Mouse (Mus musculus) brown adipose tissue, adult 24 weeks (tissue): Measurements from ENCODE around the gene Tespa1. TPM values are rescaled to one million over a fixed set of nuclear protein-coding genes. Genes with fewer than 3 reads are reported as not detected.
"Not testable (repeated sequence)": the region's sequence is repeated elsewhere in the genome, so short reads cannot be mapped to it uniquely, and the experiment has no call there.

Source experiments
- H3K27ac ChIP-seq: fragments of 200-500 bp; replicated peaks from 2 replicates; pipeline ENCODE4 v1.5.1; 2012; ENCODE audit warnings: low read depth, mild to moderate bottlenecking, low read length
- H3K4me1 ChIP-seq: fragments of 200-500 bp; 2 replicates; pipeline ENCODE4 v1.6.1; 2012; ENCODE audit warnings: low read length, mixed read lengths; ENCODE audit not compliant: control insufficient read depth, insufficient read depth, insufficient read length
- H3K4me3 ChIP-seq: fragments of 200-500 bp; 2 replicates; pipeline ENCODE4 v1.5.1; 2012; ENCODE audit warnings: low read depth, mild to moderate bottlenecking, low read length, moderate library complexity; ENCODE audit not compliant: insufficient read depth
- polyA plus RNA-seq: library from polyadenylated mRNA; stranded (reverse); fragments of >200 nt; gene quantifications from 2 replicates; pipeline ENCODE4 v1.2.4, GENCODE M21; 2012; ENCODE audit not compliant: missing spikeins, insufficient read depth, insufficient read length

The Tespa1 gene
- polyA plus RNA-seq, 1 experiment: not detected

DNA sequence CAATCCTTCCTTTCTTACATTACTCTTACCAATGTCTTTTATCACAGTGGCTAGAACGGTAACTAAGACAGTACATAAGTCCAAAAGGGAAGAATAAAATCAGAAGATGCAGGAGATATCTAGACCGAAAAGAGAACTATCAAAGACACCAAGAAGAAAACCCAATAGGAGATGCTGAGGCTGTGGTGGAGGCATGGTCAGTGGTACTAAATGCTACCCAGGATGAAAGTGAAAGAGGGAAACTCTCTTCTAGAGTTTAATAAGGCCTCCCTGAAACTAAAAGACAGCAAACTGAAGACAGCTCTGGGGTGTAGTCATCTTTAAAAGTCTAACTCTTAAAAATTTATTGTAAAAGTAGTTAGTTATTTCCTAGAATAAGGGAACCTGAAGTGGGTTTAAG is 2.0 kb upstream of the Tespa1 start:
- no peak overlapping the region for H3K27ac ChIP-seq
- no peaks in the 10 kb centered on the region for H3K4me1 ChIP-seq
- no peak overlapping the region for H3K4me3 ChIP-seq

DNA sequence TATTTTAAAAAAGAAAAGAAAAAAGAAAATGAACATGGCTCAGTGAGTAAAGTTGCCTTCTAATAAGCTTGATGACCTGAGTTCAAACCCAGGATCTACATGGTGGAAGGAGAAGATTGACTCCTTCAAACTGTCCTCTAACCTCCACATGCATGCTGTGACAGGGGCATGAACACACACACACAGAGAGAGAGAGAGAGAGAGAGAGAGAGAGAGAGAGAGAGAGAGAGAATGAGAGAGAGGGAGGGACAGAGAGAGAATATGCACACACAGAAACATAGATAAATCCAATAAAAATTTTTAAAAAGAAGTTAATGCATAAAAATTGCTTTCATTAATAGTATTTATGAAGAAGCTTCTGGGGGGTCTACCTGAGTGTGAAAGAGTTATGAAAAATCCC is 608 bp upstream of the Tespa1 start:
- no peaks in the 10 kb centered on the region for H3K4me1 ChIP-seq
- no peak overlapping the region for H3K4me3 ChIP-seq

DNA sequence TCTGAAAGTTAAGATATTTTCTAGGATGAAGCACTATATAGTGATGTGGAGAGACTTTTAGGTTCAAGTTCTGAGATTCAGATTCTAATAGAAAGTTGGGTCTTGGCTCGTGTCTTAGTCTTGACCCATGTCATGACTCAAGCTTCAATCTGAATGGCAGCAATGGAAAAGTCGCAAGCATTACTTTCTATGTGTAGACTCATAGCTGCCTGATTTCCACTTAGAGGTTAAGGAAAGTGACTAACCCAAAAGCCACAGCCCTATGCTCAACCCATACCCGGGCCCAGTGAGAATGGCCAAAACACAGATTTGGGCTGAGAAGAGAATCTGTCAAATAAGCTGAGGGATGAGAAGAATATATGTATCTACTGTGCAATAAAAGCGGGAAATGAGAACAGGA is 1.6 kb downstream of the Tespa1 start:
- no peak overlapping the region for H3K27ac ChIP-seq
- H3K4me3 ChIP-seq: no peak overlapping the region
- no peaks in the 10 kb centered on the region for H3K4me1 ChIP-seq

More for the DNA sequence above, 608 bp upstream of the Tespa1 start:
- no peak overlapping the region for H3K27ac ChIP-seq

GRCm38 (mm10) chr10:130330711-130331110 is 8.0 kb downstream of the Tespa1 start:
- Histone ChIP-seq H3K27ac (no peak overlapping the region), H3K4me3 (no peak overlapping the region), H3K4me1 (no peaks in the 10 kb centered on the region)

DNA sequence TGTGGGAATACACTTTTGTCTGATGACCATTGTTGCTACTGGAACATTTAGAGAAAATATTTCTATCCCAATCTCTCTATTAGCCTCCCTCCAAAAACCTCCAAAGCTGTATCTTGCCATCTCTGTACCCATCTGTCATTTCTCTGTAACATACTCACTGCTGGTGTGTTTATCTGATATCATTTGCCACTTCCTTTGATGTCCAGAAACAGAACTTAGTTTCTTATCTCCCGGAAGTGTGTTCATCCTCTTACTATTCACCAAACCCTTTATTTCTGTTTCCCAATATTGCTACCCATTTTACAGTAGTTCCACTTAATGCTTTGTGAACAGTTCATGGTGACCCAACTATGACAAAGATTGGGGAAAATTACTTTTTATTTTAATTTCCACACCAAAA is 13.7 kb downstream of the Tespa1 start:
- no peak overlapping the region for H3K27ac ChIP-seq
- H3K4me3 ChIP-seq: no peak overlapping the region

GRCm38 (mm10) chr10:130337581-130337980 is 14.9 kb downstream of the Tespa1 start:
- H3K4me3 ChIP-seq: no peak overlapping the region
- no peaks in the 10 kb centered on the region for H3K4me1 ChIP-seq

More for the DNA sequence above, 13.7 kb downstream of the Tespa1 start:
- no peaks in the 10 kb centered on the region for H3K4me1 ChIP-seq

DNA sequence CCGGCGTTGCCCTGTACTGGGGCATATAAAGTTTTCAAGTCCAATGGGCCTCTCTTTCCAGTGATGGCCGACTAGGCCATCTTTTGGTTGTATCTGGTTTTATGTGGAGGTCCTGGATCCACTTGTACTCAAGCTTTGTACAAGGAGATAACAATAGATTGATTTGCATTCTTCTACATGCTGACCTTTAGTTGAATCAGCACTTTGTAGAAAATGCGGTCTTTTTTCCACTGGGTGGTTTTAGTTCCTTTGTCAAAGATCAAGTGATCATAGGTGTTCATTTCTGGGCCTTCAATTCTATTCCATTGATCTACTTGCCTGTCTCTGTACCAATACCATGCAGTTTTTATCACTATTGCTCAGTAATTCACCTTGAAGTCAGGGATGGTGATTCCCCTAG is 17.4 kb downstream of the Tespa1 start:
- H3K27ac ChIP-seq, H3K4me1 ChIP-seq, H3K4me3 ChIP-seq: not testable (repeated sequence)

More at GRCm38 (mm10) chr10:130337581-130337980, 14.9 kb downstream of the Tespa1 start:
- H3K27ac ChIP-seq: no peak overlapping the region

GRCm38 (mm10) chr10:130344056-130344455 is 21.4 kb downstream of the Tespa1 start:
- no peak overlapping the region for H3K27ac ChIP-seq
- H3K4me3 ChIP-seq: no peak overlapping the region
- H3K4me1 ChIP-seq: no peaks in the 10 kb centered on the region

GRCm38 (mm10) chr10:130363438-130364164 is 40.9 kb downstream of the Tespa1 start:
- H3K4me1 ChIP-seq: no peaks in the 10 kb centered on the region
- H3K4me3 ChIP-seq: no peak overlapping the region
- H3K27ac ChIP-seq: no peak overlapping the region

GRCm38 (mm10) chr10:130364766-130365165 is 42.1 kb downstream of the Tespa1 start:
- no peak overlapping the region for H3K4me3 ChIP-seq
- H3K27ac ChIP-seq: no peak overlapping the region
- no peaks in the 10 kb centered on the region for H3K4me1 ChIP-seq

DNA sequence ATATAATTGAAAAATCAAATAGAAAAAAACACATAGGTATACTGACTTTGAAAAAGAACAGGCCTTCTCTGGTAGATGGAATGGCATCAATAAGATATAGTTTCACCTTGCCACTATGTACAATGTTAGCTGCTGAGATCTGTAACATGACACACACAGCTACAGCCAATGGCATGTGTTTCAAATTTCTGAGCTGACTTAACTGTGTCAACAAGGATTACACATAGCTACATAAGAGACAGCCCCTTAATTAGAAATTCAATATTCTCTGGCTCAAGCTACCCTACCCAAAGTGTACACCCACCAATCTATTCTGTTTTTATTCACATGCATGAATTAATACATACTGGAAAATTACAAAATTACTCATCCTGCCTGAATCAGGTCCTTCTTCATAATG is 45.7 kb downstream of the Tespa1 start:
- Histone ChIP-seq H3K4me3 (no peak overlapping the region), H3K4me1 (no peaks in the 10 kb centered on the region), H3K27ac (no peak overlapping the region)

GRCm38 (mm10) chr10:130370005-130370682 is 47.5 kb downstream of the Tespa1 start:
- H3K27ac ChIP-seq: no peak overlapping the region
- H3K4me3 ChIP-seq: no peak overlapping the region
- H3K4me1 ChIP-seq: no peaks in the 10 kb centered on the region

DNA sequence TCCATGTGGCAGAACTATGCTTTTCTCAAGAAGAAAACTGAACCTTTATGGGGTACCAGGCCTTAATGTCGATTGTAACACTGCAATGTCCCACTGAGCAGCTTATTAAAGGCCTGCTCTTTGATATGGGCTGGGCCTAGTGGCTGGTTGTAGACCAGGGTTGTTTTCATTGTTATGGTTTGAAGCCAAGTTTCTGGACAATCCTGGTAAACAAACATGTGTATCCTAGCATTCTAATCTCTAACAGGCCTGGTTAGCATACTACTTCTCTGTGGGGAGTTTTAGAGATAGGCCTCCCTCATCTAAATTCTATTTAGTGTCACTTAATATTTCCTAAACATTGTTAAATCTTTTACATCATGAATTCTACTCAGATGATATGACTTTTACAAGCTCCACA is 49.0 kb downstream of the Tespa1 start:
- Histone ChIP-seq H3K27ac (no peak overlapping the region), H3K4me3 (no peak overlapping the region), H3K4me1 (no peaks in the 10 kb centered on the region)

DNA sequence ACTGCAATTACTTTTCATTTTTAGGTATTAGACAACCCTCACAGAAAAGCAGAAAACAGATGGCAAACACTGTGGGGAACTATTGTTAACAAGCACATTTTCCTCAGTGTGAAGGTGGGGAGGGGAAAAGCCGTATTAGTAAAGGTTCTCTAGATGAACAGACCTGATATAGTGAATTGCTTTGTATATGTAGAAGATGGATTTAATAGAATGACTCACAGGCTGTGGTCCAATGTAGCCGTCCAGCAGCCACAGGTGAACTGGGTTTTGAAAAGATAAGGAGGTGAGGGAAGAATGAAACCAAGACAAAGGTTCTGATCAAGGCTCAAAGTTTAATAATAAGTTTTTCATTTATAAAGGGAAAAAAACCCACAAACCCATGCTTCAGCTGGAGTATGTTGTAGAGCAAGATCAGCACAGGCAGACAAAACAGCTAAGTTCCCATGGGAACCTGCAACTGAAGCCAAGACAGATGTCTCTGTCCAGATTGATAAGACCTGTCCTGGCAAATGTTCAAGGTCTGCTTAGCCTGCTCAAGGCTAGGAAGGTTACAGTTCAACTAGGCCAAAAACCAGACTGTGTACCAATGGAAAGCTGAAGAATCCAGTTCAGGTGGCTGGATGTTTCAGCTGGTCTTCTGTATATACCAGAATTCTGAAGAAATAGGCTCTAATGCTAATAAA is 50.0 kb downstream of the Tespa1 start:
- no peak overlapping the region for H3K27ac ChIP-seq
- H3K4me3 ChIP-seq: no peak overlapping the region
- H3K4me1 ChIP-seq: no peaks in the 10 kb centered on the region

GRCm38 (mm10) chr10:130375145-130375544 is 52.5 kb downstream of the Tespa1 start:
- H3K4me1 ChIP-seq: no peaks in the 10 kb centered on the region
- H3K27ac ChIP-seq: no peak overlapping the region
- H3K4me3 ChIP-seq: no peak overlapping the region
